Mouse (Mus musculus) testis, adult 2 months (tissue): ENCODE results near the gene Spats2l.

Experiments used
- CTCF ChIP-seq: fragments of 200-500 bp; IDR thresholded peaks from 2 replicates; pipeline ENCODE4 v1.5.1; 2012; ENCODE audit warnings: low read depth, mild to moderate bottlenecking, inconsistent platforms, low read length, moderate library complexity; ENCODE audit not compliant: control insufficient read depth, insufficient read depth, insufficient replicate concordance
- POLR2A ChIP-seq: fragments of 200-500 bp; IDR thresholded peaks from 2 replicates; pipeline ENCODE4 v1.6.1; 2012; ENCODE audit warnings: low read depth, mild to moderate bottlenecking, inconsistent platforms, low read length, moderate library complexity; ENCODE audit not compliant: control insufficient read depth

DNA sequence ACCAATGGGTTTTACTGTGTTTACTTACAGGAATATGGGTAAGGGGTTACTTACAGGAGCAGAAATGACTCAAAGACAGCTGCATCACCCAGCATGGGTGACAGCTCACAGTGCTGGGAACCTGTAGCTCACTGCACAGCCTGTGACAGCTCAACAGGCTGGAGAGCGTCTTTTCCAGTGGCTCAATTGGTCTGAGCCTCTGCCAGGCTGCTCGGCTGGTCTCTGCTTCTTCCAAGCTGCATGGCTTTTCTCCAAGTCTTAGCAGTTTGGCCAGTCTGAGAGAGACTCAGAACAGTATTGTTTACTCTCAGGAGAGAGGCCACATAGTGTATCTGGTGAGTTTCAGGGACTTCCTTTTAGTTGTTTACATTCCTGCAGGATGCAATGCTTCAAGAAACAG lies 110.9 kb downstream of the Spats2l start:
- TF ChIP-seq POLR2A, result no peak
- no peak for TF ChIP-seq CTCF
